Mouse (Mus musculus) bone marrow, adult 2 months (tissue): ENCODE data around the gene Scp2.

ENCODE experiments used
- CTCF ChIP-seq: fragments of 200-500 bp; IDR thresholded peaks from 2 replicates; pipeline ENCODE4 v1.5.1; 2011; ENCODE audit warnings: low read length, control low read depth; ENCODE audit not compliant: control insufficient read depth, insufficient read depth
- POLR2A ChIP-seq: fragments of 200-500 bp; IDR thresholded peaks from 2 replicates; pipeline ENCODE4 v1.6.1; 2011; ENCODE audit warnings: low read depth, mild to moderate bottlenecking, control low read depth, low read length, borderline replicate concordance; ENCODE audit not compliant: control insufficient read depth

DNA sequence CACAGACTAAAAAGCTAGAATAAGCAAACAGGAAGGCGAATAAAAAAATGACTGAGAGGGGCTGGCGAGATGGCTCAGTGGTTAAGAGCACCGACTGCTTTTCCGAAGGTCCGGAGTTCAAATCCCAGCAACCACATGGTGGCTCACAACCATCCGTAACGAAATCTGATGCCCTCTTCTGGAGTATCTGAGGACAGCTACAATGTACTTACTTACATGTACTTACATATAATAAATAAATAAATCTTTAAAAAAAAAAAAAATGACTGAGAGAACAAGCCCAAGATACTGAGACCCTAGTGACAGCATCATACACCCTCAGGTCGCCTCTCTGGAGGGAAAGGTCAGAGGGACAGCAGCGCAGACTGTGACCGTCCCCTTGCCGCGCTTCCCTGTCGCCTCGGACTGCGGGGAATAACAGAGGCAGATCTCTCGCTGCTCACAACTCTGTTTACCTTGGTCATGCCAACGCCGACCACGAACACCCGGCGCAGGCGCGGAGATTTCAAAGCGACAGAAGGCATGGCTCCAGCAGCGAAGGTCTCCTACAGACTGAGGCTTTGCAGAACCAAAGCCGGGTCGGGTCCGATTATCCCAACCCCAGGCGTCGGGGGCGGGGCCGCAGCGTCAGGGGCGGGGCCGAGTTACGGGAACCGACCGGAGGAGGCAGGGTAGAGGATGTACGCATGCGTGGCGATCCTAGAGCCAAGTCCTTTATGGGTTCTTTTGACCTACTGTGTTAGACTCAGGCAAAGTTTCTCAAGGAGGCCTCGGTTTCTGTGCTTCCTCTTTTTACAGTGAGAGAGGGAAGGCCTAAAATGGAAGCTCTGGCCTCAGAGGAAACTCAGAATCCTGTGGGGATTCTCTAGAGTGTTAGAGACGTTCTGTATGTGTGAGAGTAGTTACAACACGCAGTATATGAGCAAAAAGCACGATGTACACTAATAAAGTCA is 26.6 kb downstream of the Scp2 start:
- TF ChIP-seq CTCF, result no peak
- no peak; the same call in 1 of the 2 replicates for TF ChIP-seq POLR2A
